Mouse (Mus musculus) A20 (cell line): ENCODE measurements around the gene Kit.

ENCODE experiments used
- DNase-seq: peaks from one replicate; pipeline ENCODE4 v3.0.0-alpha.2; 2011; ENCODE audit warnings: low read depth, low spot score

Kit gene

GRCm38 (mm10) chr5:75705421-75705820 lies 130.7 kb downstream of the Kit start:
- no peak for DNase-seq
